Mouse (Mus musculus) spleen, adult 2 months (tissue): ENCODE measurements around the gene 4921507P07Rik.

Experiments used
- CTCF ChIP-seq: fragments of 200-500 bp; IDR thresholded peaks from 2 replicates; pipeline ENCODE4 v1.5.1; 2011; ENCODE audit warnings: mild to moderate bottlenecking, inconsistent platforms; ENCODE audit not compliant: insufficient read depth, insufficient read length, insufficient replicate concordance; ENCODE audit errors: extremely low read depth
- POLR2A ChIP-seq: fragments of 200-500 bp; IDR thresholded peaks from 2 replicates; pipeline ENCODE4 v1.6.1; 2011; ENCODE audit warnings: low read depth, low read length, inconsistent platforms

DNA sequence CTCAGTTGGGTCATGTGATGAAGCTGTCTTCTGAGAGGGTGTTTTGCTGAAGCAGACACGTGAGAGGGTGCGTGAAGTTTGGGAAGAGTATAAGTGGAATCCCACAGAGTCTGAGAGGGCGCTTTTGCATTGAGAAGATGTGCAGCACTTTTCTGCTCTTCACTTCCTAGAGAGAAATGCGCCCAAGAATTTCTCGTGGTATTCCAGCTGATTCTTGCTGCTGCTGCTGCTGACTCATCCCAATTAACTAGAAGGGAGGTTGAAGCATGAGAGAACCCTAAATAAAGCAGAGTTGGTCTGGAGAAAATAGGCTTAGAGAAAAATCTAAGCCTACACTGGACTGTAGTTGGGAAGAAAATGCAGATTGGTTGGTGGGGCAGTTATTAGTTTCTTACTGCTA is 47.4 kb downstream of the 4921507P07Rik start:
- no peak for TF ChIP-seq CTCF
- TF ChIP-seq POLR2A = no peak
